Mouse (Mus musculus) gonadal fat pad, adult 2 months (tissue): ENCODE data around the gene Asb18. TPM values are rescaled to one million over a fixed set of nuclear protein-coding genes. Genes with fewer than 3 reads are reported as not detected.

ENCODE experiments used
- DNase-seq: peaks from one replicate; pipeline ENCODE4 v3.0.0-alpha.2; 2012; ENCODE audit warnings: low read depth
- polyA plus RNA-seq: library from polyadenylated mRNA; depleted of rRNA; stranded (reverse); fragments of >200 nt; gene quantifications from 2 replicates; pipeline ENCODE4 v1.2.3, GENCODE M21; 2012

Gene Asb18
- polyA plus RNA-seq, 1 experiment, result 26.8 TPM

GRCm38 (mm10) chr1:89932616-89933015 lies 81.8 kb downstream of the Asb18 start:
- DNase-seq, result no peak

DNA sequence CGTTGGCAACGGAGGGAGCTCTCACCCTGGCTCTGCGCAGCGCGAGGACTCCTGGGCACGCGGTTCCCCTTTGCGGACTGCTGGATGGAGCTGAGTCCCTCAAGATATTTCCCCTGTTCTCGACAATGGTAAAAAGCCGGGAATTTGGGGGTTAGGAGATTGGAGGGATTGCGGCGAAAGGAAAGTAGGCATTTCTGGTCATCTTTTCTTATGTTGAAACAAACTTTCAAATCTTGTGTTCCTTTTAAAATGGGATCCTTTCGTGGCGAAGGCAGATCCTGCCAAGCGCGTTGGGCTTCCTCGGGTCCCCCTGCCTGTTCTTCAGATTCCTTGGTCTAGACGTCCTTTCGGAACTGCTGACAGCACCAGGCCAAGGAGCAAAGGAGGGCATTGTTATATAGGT lies 82.4 kb downstream of the Asb18 start:
- no peak for DNase-seq

GRCm38 (mm10) chr1:89931120-89931519 lies 83.3 kb downstream of the Asb18 start, which contains the start of gene Gbx2:
Gene Gbx2 (minus strand): TSS chr1:89931179.
- no peak for DNase-seq

- DNase-seq, result no peak
Measured at GRCm38 (mm10) chr1:89930551-89930950, 83.9 kb downstream of the Asb18 start.

GRCm38 (mm10) chr1:89929721-89930505 lies 84.6 kb downstream of the Asb18 start:
- no peak for DNase-seq

DNA sequence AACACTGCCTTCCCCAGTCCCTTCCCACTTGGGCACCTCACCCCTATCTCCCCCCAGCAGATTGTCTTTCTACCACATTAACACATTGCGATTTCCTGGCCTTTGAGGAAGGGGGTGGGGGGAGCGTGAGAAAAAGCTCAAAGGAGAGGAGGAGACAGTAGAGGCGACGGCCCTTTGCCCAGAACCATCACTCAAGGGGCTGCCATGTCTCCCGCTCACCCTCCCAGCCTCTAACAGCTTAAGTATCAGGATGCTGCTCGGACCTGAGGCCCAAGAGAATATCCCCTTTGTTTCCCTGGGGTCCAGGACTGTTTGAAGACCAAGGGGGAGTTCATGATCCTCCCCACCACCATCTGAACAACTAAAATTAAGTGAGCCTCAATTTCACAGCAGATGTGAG lies 85.3 kb downstream of the Asb18 start:
- DNase-seq, result no peak

- DNase-seq, result no peak
Measured at GRCm38 (mm10) chr1:89928676-89929075, 85.8 kb downstream of the Asb18 start.

DNA sequence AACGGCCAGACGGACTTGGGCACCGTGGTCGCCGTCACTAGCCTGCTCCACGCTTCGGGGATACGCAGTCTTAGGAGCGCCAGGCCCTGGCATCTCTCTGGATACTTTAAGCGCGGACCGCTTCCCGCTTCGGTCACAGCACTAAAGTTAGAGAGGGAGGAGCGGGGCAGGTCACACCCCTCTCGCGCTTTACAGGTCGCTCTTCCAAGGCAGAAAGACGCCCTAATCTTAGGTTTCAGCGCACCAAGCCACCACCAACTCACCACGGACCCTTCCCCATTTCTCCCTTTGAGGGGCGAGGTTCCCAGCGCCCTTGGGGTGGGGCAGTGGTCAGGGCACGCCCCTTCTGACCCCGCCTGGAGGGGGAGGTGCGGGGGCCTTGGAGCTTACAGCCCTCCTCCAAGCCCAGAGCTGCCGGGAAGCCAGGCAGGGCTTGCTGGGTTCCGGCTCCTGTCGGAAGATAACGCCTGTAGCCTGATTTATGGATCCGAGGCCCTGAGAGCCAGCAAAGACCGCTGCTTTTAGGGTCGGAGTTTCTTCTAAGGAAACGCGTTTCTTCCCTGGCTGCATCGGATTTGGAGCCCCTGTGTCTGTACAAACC lies 87.3 kb downstream of the Asb18 start:
- no peak for DNase-seq

DNA sequence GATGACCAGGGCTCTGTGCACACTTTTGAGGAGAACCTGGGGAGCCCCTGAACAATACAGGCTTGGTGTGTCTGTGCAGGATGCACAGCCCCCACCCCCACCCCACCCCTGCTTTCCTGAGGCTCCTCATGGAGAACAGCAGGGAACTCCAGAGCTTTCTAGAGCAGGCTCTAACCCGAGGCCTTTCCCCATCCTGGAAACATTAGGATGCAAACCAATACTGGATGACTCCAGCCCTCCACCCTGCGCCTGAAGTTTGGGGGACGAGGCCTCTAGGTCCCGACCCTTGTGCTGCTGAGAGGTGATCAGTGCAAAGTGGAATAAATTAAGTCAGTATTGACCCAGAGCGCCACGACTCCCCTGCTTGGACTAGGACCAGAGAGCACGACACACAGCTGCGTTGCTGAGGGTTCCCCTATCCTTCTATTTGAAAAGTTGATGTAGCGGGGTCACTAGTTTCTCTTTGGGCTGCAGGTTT lies 87.8 kb downstream of the Asb18 start:
- DNase-seq, result no peak

GRCm38 (mm10) chr1:89925501-89926190 lies 88.8 kb downstream of the Asb18 start:
- DNase-seq, result no peak

- DNase-seq, result no peak
Measured at GRCm38 (mm10) chr1:89923642-89924020, 90.8 kb downstream of the Asb18 start.

GRCm38 (mm10) chr1:89922883-89923641 lies 91.4 kb downstream of the Asb18 start:
- no peak for DNase-seq

- no peak for DNase-seq
Measured at GRCm38 (mm10) chr1:89922282-89922681, 92.2 kb downstream of the Asb18 start.

- no peak for DNase-seq
Measured at GRCm38 (mm10) chr1:89921806-89922205, 92.7 kb downstream of the Asb18 start.

DNA sequence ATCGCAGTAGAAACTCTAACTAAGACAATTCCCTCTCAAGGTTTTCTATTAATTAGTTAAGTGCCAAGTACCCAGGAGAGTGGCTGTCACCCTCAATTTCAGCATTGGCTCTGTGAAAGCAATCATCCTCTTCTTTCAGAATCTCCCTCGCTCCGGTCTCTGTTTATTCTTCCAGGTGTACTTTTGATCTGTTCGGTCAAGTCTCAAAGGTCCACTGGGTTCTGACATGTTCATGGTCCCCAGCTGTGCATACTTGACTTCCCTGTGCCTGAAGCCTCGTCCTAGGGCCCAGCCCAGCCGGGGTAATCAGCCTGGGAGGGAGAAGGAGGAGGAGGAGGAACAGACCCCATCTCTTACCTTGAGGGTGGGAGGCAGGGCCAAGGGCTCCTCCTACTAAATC lies 95.3 kb downstream of the Asb18 start:
- DNase-seq, result no peak

DNA sequence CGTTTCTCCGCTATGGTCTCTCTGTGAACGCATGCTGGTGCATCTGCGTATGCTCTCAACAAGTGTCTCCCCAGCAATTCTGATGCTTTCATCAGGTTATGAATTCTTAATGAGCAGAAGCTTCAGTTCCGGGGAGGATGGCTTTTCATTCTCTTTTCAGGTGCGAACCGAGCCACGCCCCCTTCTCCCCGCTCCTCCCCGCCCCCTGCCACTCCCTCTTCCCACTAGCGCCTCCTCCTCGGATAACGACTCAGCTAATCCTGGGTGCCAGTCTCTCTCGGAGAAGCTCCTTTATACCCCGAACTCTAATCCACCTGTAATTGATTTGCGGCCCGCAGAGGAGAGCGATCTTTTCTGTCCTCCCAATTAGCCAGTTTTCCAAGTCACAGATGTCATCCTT lies 96.4 kb downstream of the Asb18 start:
- DNase-seq, result no peak

GRCm38 (mm10) chr1:89913611-89914010 lies 100.9 kb downstream of the Asb18 start:
- no peak for DNase-seq

DNA sequence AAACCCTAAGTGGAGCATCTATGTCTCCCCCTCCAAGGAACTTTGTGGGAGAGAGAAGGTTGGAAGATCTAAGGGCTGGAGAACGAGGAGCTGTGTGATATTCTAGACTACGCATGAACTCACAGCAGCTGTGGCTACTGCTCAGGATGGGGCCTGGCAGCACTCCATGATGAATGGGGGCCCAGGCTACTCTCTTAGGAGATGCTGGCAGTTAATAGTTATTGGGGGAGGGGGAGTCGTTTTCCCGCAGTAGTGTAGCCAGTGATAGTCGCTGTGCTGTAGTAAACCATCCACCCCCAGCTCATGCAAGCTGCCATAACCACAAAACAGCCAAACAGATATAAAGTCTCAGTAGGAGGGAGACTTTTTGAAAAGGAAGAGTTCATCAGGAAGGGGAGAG lies 102.1 kb downstream of the Asb18 start:
- no peak for DNase-seq

DNA sequence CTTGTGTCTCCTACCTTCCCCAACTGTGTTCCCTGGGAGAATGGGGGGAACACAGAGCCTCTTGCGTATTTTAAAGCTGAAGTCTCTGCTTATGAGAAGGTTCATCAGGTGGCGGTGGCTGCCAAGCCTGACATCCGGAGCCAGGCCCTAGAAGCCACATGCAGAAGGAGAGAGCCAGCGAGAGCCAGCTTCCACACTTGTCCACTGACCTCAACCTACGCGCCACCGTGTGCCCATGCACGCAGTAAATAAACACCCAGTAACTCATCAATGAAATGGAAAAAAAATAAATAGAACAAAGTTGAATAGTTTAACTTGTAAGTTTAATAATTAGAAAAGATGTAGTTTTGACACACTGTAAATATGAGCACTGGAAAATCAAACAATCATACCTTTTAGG lies 104.7 kb downstream of the Asb18 start:
- DNase-seq, result no peak

- no peak for DNase-seq
Measured at GRCm38 (mm10) chr1:89902641-89903040, 111.8 kb downstream of the Asb18 start.

- DNase-seq, result no peak
Measured at GRCm38 (mm10) chr1:89902236-89902635, 112.2 kb downstream of the Asb18 start.

GRCm38 (mm10) chr1:89901381-89901780 lies 113.1 kb downstream of the Asb18 start:
- no peak for DNase-seq
